Mouse (Mus musculus): ENCODE data around the gene Adgrl1.

Gene Adgrl1

GRCm38 (mm10) chr8:83902961-83903666 is 3.2 kb downstream of the Adgrl1 start:
- no peak for DNase-seq

GRCm38 (mm10) chr8:83908583-83908982 is 8.7 kb downstream of the Adgrl1 start:
- no peak for DNase-seq

- DNase-seq = no peak
Observed at GRCm38 (mm10) chr8:83909311-83909710, 9.4 kb downstream of the Adgrl1 start.

- no peak for DNase-seq
Observed at GRCm38 (mm10) chr8:83911809-83912731, 12.2 kb downstream of the Adgrl1 start.

GRCm38 (mm10) chr8:83914232-83914631 is 14.3 kb downstream of the Adgrl1 start:
- no peak for DNase-seq

GRCm38 (mm10) chr8:83914860-83915259 is 15.0 kb downstream of the Adgrl1 start:
- no peak for DNase-seq

- no peak for DNase-seq
Observed at GRCm38 (mm10) chr8:83916015-83916414, 16.1 kb downstream of the Adgrl1 start.

GRCm38 (mm10) chr8:83917566-83917965 is 17.7 kb downstream of the Adgrl1 start:
- no peak for DNase-seq

- DNase-seq = peak; percentile 77
Observed at GRCm38 (mm10) chr8:83921558-83921957, 21.7 kb downstream of the Adgrl1 start.

GRCm38 (mm10) chr8:83922727-83923126 is 22.8 kb downstream of the Adgrl1 start:
- DNase-seq = peak; percentile 18

GRCm38 (mm10) chr8:83924585-83924984 is 24.7 kb downstream of the Adgrl1 start:
- DNase-seq = peak; percentile 17

- DNase-seq = no peak
Observed at GRCm38 (mm10) chr8:83926266-83926665, 26.4 kb downstream of the Adgrl1 start.

GRCm38 (mm10) chr8:83934222-83934621 is 34.3 kb downstream of the Adgrl1 start:
- DNase-seq = no peak

GRCm38 (mm10) chr8:83934994-83935393 is 35.1 kb downstream of the Adgrl1 start:
- DNase-seq = no peak

GRCm38 (mm10) chr8:83935435-83935834 is 35.5 kb downstream of the Adgrl1 start:
- no peak for DNase-seq

- no peak for DNase-seq
Observed at GRCm38 (mm10) chr8:83937645-83938044, 37.7 kb downstream of the Adgrl1 start.

- no peak for DNase-seq
Observed at GRCm38 (mm10) chr8:83938330-83938729, 38.4 kb downstream of the Adgrl1 start.

GRCm38 (mm10) chr8:83941066-83941677 is 41.3 kb downstream of the Adgrl1 start:
- DNase-seq = no peak

GRCm38 (mm10) chr8:83942446-83942845 is 42.5 kb downstream of the Adgrl1 start:
- DNase-seq = no peak

- no peak for DNase-seq
Observed at GRCm38 (mm10) chr8:83945540-83945939, 45.6 kb downstream of the Adgrl1 start.

- no peak for DNase-seq
Observed at GRCm38 (mm10) chr8:83954749-83955105, 54.8 kb downstream of the Adgrl1 start.

- DNase-seq = peak; percentile 98
Observed at GRCm38 (mm10) chr8:83955106-83955957, 55.4 kb downstream of the Adgrl1 start, which contains the start of the genes Gm10644 and Asf1b. Gene Gm10644 (minus strand): TSS chr8:83955205. Gene Asf1b (plus strand): TSS chr8:83955507.

- DNase-seq = no peak
Observed at GRCm38 (mm10) chr8:83955958-83956218, 56.0 kb downstream of the Adgrl1 start.
